Mouse (Mus musculus) right cerebral cortex, postnatal 14 days (tissue): ENCODE data around the gene Reep3.

Source experiments
- DNase-seq: peaks from one replicate; pipeline ENCODE4 v3.0.0; 2022

The Reep3 gene

GRCm38 (mm10) chr10:67049621-67050020, 47.1 kb downstream of the Reep3 start:
- DNase-seq = no peak

GRCm38 (mm10) chr10:67048871-67049615, 47.7 kb downstream of the Reep3 start:
- no peak for DNase-seq

GRCm38 (mm10) chr10:67047712-67048645, 48.8 kb downstream of the Reep3 start:
- no peak for DNase-seq

- DNase-seq = no peak
These were observed 51.4 kb downstream of the Reep3 start for GRCm38 (mm10) chr10:67045192-67045899.

- peak; percentile 36 for DNase-seq
These were observed 52.4 kb downstream of the Reep3 start for GRCm38 (mm10) chr10:67044346-67044745.

GRCm38 (mm10) chr10:67043236-67043635, 53.5 kb downstream of the Reep3 start:
- DNase-seq = no peak

GRCm38 (mm10) chr10:67040410-67040809, 56.3 kb downstream of the Reep3 start:
- no peak for DNase-seq

GRCm38 (mm10) chr10:67039001-67039400, 57.7 kb downstream of the Reep3 start:
- DNase-seq = peak; percentile 54

GRCm38 (mm10) chr10:67036542-67036941, 60.2 kb downstream of the Reep3 start:
- DNase-seq = no peak

- no peak for DNase-seq
These were observed 60.6 kb downstream of the Reep3 start for GRCm38 (mm10) chr10:67036141-67036540.

- DNase-seq = no peak
These were observed 65.6 kb downstream of the Reep3 start for GRCm38 (mm10) chr10:67031186-67031585.

GRCm38 (mm10) chr10:67029297-67029696, 67.4 kb downstream of the Reep3 start:
- DNase-seq = no peak

GRCm38 (mm10) chr10:67026375-67026774, 70.4 kb downstream of the Reep3 start:
- DNase-seq = no peak

GRCm38 (mm10) chr10:67025573-67026236, 71.0 kb downstream of the Reep3 start:
- DNase-seq = peak; percentile 45

GRCm38 (mm10) chr10:67024391-67024790, 72.4 kb downstream of the Reep3 start:
- no peak for DNase-seq

- DNase-seq = no peak
These were observed 73.7 kb downstream of the Reep3 start for GRCm38 (mm10) chr10:67023092-67023491.

GRCm38 (mm10) chr10:67021494-67021893, 75.3 kb downstream of the Reep3 start:
- no peak for DNase-seq

- DNase-seq = no peak
These were observed 77.9 kb downstream of the Reep3 start for GRCm38 (mm10) chr10:67018875-67019274.

GRCm38 (mm10) chr10:67017891-67018290, 78.9 kb downstream of the Reep3 start:
- DNase-seq = no peak

- DNase-seq = no peak
These were observed 79.4 kb downstream of the Reep3 start for GRCm38 (mm10) chr10:67017315-67017714.

GRCm38 (mm10) chr10:67016615-67017278, 80.0 kb downstream of the Reep3 start:
- no peak for DNase-seq

GRCm38 (mm10) chr10:67014746-67015145, 82.0 kb downstream of the Reep3 start:
- DNase-seq = no peak
